Mouse (Mus musculus) stomach, postnatal 0 days (tissue): Measurements from ENCODE around the gene Ccnl2. TPM values are rescaled to one million over a fixed set of nuclear protein-coding genes. Genes with fewer than 3 reads are reported as not detected.

Experiments used
- ATAC-seq: fragments of 200-750 bp; cut with Nextera tagmentation; 2 replicates; pipeline ENCODE4 v1.8.0; 2017; ENCODE audit not compliant: low FRiP score, low TSS enrichment
- DNase-seq: peaks from one replicate; pipeline ENCODE4 v3.0.0-alpha.2; 2016; ENCODE audit warnings: low spot score
- H3K27ac ChIP-seq: fragments of 300-500 bp; sonication (generic); replicated peaks from 2 replicates; pipeline ENCODE4 v1.5.1; 2014; ENCODE audit warnings: mild to moderate bottlenecking, control low read depth
- H3K27me3 ChIP-seq: fragments of 300-500 bp; sonication (generic); 2 replicates; pipeline ENCODE4 v1.6.1; 2014; ENCODE audit warnings: low read length; ENCODE audit not compliant: control insufficient read depth, insufficient read depth
- H3K36me3 ChIP-seq: fragments of 300-500 bp; sonication (generic); 2 replicates; pipeline ENCODE4 v1.6.1; 2014; ENCODE audit warnings: low read length, mixed read lengths; ENCODE audit not compliant: control insufficient read depth, insufficient read depth
- H3K4me1 ChIP-seq: fragments of 300-500 bp; sonication (generic); replicated peaks from 2 replicates; pipeline ENCODE4 v1.6.1; 2014; ENCODE audit warnings: antibody characterized with exemption; ENCODE audit not compliant: control insufficient read depth, insufficient read depth
- H3K4me2 ChIP-seq: fragments of 300-500 bp; sonication (generic); replicated peaks from 2 replicates; pipeline ENCODE4 v1.6.1; 2014; ENCODE audit warnings: low read depth, mild to moderate bottlenecking, control low read depth, moderate library complexity
- H3K4me3 ChIP-seq: fragments of 300-500 bp; sonication (generic); 2 replicates; pipeline ENCODE4 v1.5.1; 2014; ENCODE audit warnings: low read depth, low read length, control low read depth
- H3K9ac ChIP-seq: fragments of 300-500 bp; sonication (generic); 2 replicates; pipeline ENCODE4 v1.6.1; 2014; ENCODE audit warnings: mild to moderate bottlenecking, low read length, control low read depth, mixed read lengths
- H3K9me3 ChIP-seq: fragments of 300-500 bp; sonication (generic); 2 replicates; pipeline ENCODE4 v1.6.1; 2016; ENCODE audit warnings: low read length; ENCODE audit not compliant: control insufficient read depth
- CTCF ChIP-seq: IDR thresholded peaks from 2 replicates; pipeline ENCODE4 v1.5.1; 2016; ENCODE audit warnings: antibody characterized with exemption, low read depth, mild to moderate bottlenecking, moderate library complexity
- EP300 ChIP-seq: optimal IDR thresholded peaks from 2 replicates; pipeline ENCODE3; 2016; ENCODE audit warnings: antibody characterized with exemption
- WGBS: fragments of 180-500 bp; shearing (Covaris S2); extraction: QIAGEN DNeasy Blood & Tissue Kit; methylation state at CpG from one replicate; pipeline ENCODE4 v1.1.7; 2014; 5-methylcytosine and 5-hydroxymethylcytosine counted together
- polyA plus RNA-seq: library from polyadenylated mRNA; unstranded; fragments of >200 nt; fragmentation: Nextera tagmentation; extraction: Ambion mirVana; gene quantifications from 2 replicates; pipeline ENCODE4 v1.2.1, GENCODE M21; 2015

Ccnl2 gene
- polyA plus RNA-seq, 1 experiment from 2014 or later: 72.2 TPM

DNA sequence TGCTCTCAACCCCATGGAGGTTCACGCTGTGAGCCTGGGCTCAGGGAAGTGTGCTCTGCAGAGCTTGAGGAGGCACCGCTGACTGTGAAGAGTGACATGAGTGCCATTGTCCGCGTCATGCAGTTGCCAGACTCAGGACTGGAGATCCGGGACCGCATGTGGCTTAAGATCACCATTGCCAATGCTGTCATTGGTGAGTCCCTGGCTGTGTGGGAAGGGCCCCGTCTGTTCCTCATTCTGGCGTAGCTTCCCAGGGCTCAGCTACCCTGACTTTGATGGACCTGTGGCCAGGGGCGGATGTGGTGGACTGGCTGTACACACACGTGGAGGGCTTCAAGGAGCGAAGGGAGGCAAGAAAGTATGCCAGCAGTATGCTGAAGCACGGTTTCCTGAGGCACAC is 43.8 kb downstream of the Ccnl2 start:
- WGBS: 88% methylated on average over 12 of the region's 12 CpGs
- Histone ChIP-seq H3K36me3 (peaks cover 22% of the 10 kb centered on the region), H3K4me2 (no peak overlapping the region), H3K27me3 (no peaks in the 10 kb centered on the region), H3K4me1 (no peaks in the 10 kb centered on the region), H3K9ac (no peak overlapping the region), H3K27ac (no peak overlapping the region), H3K9me3 (no peaks in the 10 kb centered on the region), H3K4me3 (no peak overlapping the region)
- ATAC-seq: no peak
- TF ChIP-seq CTCF: no peak
- no peak for TF ChIP-seq EP300
- DNase-seq: no peak

DNA sequence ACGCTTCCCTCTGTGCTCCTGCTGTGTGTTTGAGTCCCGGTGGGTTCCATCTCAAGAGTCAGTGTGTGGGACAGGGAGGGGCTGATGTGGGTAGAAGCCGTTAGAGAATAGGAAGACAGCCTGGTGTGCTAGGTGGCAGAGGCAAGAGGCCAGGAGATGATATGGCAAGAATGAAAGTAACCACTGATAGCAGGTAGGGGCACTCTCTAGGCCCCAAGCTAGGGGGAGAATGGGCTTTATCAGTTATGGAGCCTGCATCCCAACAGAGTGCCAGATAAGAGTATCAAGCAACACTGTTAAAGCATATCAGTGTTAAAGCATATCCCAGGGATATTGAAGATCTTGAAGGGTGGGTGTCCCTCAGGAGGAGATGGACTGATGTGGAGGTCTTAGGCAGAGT is 44.6 kb downstream of the Ccnl2 start:
- DNase-seq (no peak), ATAC-seq (no peak)
- no peaks in the 10 kb centered on the region for H3K9me3 ChIP-seq
- no peak overlapping the region for H3K4me2 ChIP-seq
- no peak overlapping the region for H3K4me3 ChIP-seq
- no peaks in the 10 kb centered on the region for H3K27me3 ChIP-seq
- TF ChIP-seq CTCF: no peak
- no peak for TF ChIP-seq EP300
- H3K4me1 ChIP-seq: no peaks in the 10 kb centered on the region
- 85% methylated on average over 3 of the region's 3 CpGs for WGBS
- H3K9ac ChIP-seq: no peak overlapping the region
- peaks cover 22% of the 10 kb centered on the region for H3K36me3 ChIP-seq
- H3K27ac ChIP-seq: no peak overlapping the region

DNA sequence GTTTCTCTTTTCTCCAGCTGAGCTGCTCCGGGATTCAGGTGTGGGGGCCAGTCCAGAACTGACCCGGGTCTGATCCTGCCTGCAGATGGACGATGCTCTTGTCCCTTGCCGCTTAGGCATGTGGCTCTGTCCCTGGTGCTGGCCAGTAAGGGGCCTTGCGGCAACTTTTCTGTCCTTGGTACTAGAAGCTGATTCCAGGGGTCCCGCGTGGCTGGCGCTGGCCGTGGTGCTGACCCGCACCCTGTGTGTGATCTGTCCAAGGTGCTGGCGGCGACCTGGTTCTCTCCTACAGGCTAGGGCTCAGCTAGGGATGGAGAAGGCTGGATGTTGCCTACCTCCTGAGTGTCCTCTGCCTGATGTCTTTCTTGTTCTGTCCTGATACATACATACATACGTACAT is 47.0 kb downstream of the Ccnl2 start:
- Histone ChIP-seq H3K27ac (no peak overlapping the region), H3K36me3 (peaks cover 19% of the 10 kb centered on the region), H3K4me3 (no peak overlapping the region), H3K9me3 (no peaks in the 10 kb centered on the region), H3K27me3 (no peaks in the 10 kb centered on the region), H3K9ac (no peak overlapping the region), H3K4me1 (no peaks in the 10 kb centered on the region), H3K4me2 (no peak overlapping the region)
- TF ChIP-seq EP300: no peak
- TF ChIP-seq CTCF: no peak
- DNase-seq (peak; percentile 71), ATAC-seq (peak; percentile 27)
- 14% methylated on average over 13 of the region's 13 CpGs for WGBS

DNA sequence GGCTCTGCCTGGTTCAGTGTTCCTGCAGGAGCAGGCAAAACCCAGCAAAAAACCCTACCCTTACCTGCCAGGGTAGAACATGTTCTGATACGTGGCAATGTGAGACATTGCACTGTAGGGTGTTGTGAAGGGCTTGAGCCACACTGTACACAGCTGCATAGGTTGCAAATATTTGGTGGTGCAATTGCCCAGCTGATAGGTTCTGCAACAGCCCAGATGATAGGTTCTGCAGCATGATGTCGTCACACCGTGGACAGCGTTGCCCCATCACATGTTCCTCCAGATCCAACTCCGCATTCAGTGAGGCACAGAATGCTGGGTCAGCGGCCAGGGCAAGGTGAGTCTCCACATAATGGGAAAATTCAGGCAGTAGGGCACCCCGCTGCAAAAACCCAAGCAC is 49.5 kb downstream of the Ccnl2 start:
- Histone ChIP-seq H3K9ac (no peak overlapping the region), H3K27ac (no peak overlapping the region), H3K36me3 (peaks cover 13% of the 10 kb centered on the region), H3K4me1 (no peaks in the 10 kb centered on the region), H3K27me3 (no peaks in the 10 kb centered on the region), H3K4me3 (no peak overlapping the region), H3K9me3 (no peaks in the 10 kb centered on the region), H3K4me2 (no peak overlapping the region)
- ATAC-seq (no peak), DNase-seq (no peak)
- WGBS: 84% methylated on average over 7 of the region's 7 CpGs
- TF ChIP-seq CTCF (no peak), EP300 (no peak)

DNA sequence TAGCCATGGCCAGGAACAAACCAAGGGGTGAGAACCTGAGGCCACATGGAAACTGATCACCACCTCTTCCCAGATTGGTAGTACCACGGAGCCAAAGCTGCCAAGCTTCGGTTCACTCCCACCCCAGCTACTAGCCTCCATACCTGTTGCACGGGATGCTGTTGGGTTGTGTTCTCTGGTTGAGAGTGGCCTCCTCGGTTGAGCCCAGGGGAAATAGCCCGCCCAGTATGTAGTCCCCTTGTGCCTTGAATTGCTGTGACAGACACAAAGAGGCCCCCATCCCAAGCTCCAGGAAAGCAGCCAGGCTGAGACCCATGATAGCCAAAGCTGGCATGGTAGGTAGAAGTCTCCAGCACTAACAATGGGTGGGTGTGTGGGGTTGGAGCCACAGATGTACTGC is 50.7 kb downstream of the Ccnl2 start, which contains the start of gene Tas1r3:
Tas1r3 (minus strand) TSS at position 362 of the 400 bp plus-strand sequence.
- 76% methylated on average over 5 of the region's 5 CpGs for WGBS
- peaks cover 10% of the 10 kb centered on the region for H3K36me3 ChIP-seq
- H3K4me2 ChIP-seq: no peak within 1 kb of the TSS
- DNase-seq (no peak), ATAC-seq (no peak)
- no peak within 1 kb of the TSS for H3K9ac ChIP-seq
- H3K27me3 ChIP-seq: no peaks in the 10 kb centered on the region
- H3K27ac ChIP-seq: no peak within 1 kb of the TSS
- no peak within 1 kb of the TSS for H3K4me3 ChIP-seq
- no peaks in the 10 kb centered on the region for H3K9me3 ChIP-seq
- TF ChIP-seq EP300 (no peak), CTCF (no peak)
- no peaks in the 10 kb centered on the region for H3K4me1 ChIP-seq

DNA sequence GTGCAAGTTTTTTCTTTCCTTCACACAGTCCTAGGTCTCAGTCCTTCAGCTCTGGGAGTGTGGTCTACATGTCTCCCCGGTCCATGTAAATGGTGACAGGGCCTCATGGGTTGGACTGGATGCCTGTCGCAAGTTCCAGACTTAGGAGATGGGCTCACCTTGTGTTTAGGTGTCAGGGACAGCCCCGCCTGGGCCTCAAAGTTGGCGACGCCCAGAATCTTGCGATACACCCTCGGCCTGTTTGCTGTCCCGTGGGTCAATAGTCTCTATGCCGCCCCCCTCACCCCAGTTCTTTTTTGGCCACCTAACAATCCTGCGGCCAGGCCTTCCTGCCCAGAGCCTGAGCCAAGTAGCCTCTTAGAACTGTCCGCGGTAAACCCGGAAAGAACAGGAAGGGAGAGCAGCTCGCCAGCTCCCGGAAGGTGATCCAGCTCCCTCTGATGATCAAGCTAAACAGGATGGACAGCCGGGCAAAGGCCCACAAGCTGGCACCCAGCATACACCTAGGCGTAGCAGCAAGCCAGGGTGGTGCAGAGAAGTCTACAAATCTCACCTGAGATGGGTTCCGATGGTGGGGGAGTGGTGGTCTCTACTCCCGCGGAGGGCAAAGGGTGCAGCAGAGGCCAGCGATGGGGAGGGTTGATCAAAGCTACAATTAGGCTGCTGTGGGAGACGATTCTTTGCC is 56.5 kb downstream of the Ccnl2 start:
- ATAC-seq: peak; percentile 70
- H3K27me3 ChIP-seq: no peaks in the 10 kb centered on the region
- 0 out of 2 replicates have a peak, but pooled peaks cover 3% of the 10 kb centered on the region for H3K4me1 ChIP-seq
- 7% methylated on average over 22 of the region's 22 CpGs for WGBS
- peak overlapping the region; percentile 63; the same call in 1 of the 2 replicates for H3K27ac ChIP-seq
- TF ChIP-seq CTCF (no peak), EP300 (no peak)
- H3K4me2 ChIP-seq: peak overlapping the region; percentile 97
- DNase-seq: peak; percentile 43
- H3K36me3 ChIP-seq: peaks cover 13% of the 10 kb centered on the region
- peak overlapping the region; percentile 67 for H3K9ac ChIP-seq
- peak overlapping the region; percentile 79 for H3K4me3 ChIP-seq
- no peaks in the 10 kb centered on the region for H3K9me3 ChIP-seq
